Mouse (Mus musculus) heart, postnatal 14 days (tissue): ENCODE results near the gene Speer4e. TPM values are rescaled to one million over a fixed set of nuclear protein-coding genes. Genes with fewer than 3 reads are reported as not detected.
"Not testable (repeated sequence)": the region's sequence is repeated elsewhere in the genome, so short reads cannot be mapped to it uniquely, and the experiment has no call there.

Source experiments
- DNase-seq, 2 experiments: peaks; one replicate each; pipeline ENCODE4 v3.0.0; 2021 to 2022
- intact Hi-C: fragments of 180-260 bp; cut with DNase I; formaldehyde crosslinking; loops from one replicate; pipeline ENCODE4 v1.15.1; 2025
- total RNA-seq, 2 experiments: library from RNA; stranded (reverse); gene quantifications; 2 replicates each; pipeline ENCODE4 v1.2.3; 2021

Speer4e gene
- total RNA-seq, 2 experiments from 2014 or later = not detected

DNA sequence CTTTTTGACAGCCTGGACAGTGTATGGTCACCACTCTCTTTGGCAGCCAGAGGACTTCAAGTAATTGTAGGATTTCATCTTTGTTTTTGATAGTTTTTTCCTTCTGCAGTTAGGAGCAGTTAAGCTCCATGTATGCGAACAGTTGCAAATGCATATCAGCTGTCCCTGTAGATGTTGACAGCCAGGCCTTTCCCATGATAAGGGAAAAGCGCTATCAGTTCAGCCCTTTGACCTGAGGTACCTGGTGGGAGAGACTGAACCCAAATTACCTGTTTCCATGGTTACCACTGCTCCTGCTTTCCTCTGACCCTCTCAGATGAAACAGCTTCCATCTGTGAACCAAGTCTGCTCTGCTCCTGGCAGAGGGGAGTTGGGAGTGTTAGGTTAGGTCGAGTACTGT is 46.0 kb downstream of the Speer4e start:
- DNase-seq = no peak
- intact Hi-C loops = no loop called here

DNA sequence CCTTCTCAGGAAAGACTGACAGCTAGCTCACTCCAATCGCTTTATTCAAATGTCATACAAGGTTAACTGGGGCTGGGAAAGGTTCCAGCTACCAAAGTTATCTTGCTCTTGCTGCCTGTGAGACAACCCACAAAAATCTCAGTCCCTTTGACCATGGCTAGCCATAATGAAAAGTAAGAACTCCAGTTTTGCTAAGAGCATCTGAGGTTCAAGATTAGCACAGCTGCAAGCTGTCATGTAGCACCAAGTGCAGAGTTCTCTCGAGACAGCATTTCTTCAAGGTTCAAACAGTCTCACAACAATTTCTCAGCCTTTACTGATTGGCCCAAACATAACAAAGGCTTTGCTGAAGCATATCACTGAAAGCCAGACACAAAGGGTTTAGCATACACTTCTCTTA is 52.9 kb downstream of the Speer4e start:
- DNase-seq = peak in 1 of 2 experiments; percentile 5
- intact Hi-C loops = not testable (repeated sequence)

Other genes starting within 250 kb of the Speer4e start
- not detected for gene Gm9758, start 23.5 kb downstream of the Speer4e start, total RNA-seq
- gene Gm10354, start 40.5 kb upstream of the Speer4e start, total RNA-seq = not detected
- gene Gm17019, start 94.6 kb upstream of the Speer4e start, total RNA-seq = not detected